Mouse (Mus musculus) kidney, embryonic 14.5 days (tissue): Measurements from ENCODE around the gene C2cd6. TPM values are rescaled to one million over a fixed set of nuclear protein-coding genes. Genes with fewer than 3 reads are reported as not detected.

Source experiments
- polyA plus RNA-seq: library from polyadenylated mRNA; unstranded; fragments of >200 nt; fragmentation: Nextera tagmentation; extraction: Ambion mirVana; gene quantifications from 2 replicates; pipeline ENCODE4 v1.2.1, GENCODE M21; 2014

Gene C2cd6
- polyA plus RNA-seq, 1 experiment from 2014 or later = not detected

Other genes with a start within 250 kb of the C2cd6 start
- gene Trak2, start 121.5 kb downstream of the C2cd6 start, polyA plus RNA-seq = 8.2 and 15.7 TPM in 2 replicates
- 24.1 and 24.9 TPM in 2 replicates for gene Stradb, start 121.4 kb downstream of the C2cd6 start, polyA plus RNA-seq
- 49.9 and 53.8 TPM in 2 replicates for gene Tmem237, start 25.5 kb upstream of the C2cd6 start, polyA plus RNA-seq
- gene Mpp4, start 68.5 kb upstream of the C2cd6 start, polyA plus RNA-seq = 0.59 and 0.62 TPM in 2 replicates
- 6.1 and 13.7 TPM in 2 replicates for gene Als2, start 142.3 kb upstream of the C2cd6 start, polyA plus RNA-seq
- 0.53 and 0.93 TPM in 2 replicates for gene Cdk15, start 162.0 kb upstream of the C2cd6 start, polyA plus RNA-seq